Mouse (Mus musculus): ENCODE results near the gene Col25a1. TPM values are rescaled to one million over a fixed set of nuclear protein-coding genes. Genes with fewer than 3 reads are reported as not detected.
A peak's percentile ranks its signal among the peaks of the same experiment; 100 is the strongest.

Gene Col25a1
- polyA plus RNA-seq, 1 experiment = 2.8 TPM

GRCm38 (mm10) chr3:130256059-130256458 lies 124.8 kb downstream of the Col25a1 start:
- Histone ChIP-seq H3K36me3 (ENCODE audit: control insufficient read depth, insufficient read depth) (no peaks in the 10 kb centered on the region), H3ac (ENCODE audit: control insufficient read depth, insufficient read length) (no peak overlapping the region), H3K79me2 (ENCODE audit: control insufficient read depth, insufficient read depth) (no peaks in the 10 kb centered on the region), H3K4me2 (ENCODE audit: low read depth) (no peak overlapping the region), H3K27me3 (ENCODE audit: control insufficient read depth, insufficient read depth, insufficient read length) (no peaks in the 10 kb centered on the region), H3K4me3 (no peak overlapping the region)
- TF ChIP-seq TCF3 (IDR thresholded peaks at IDR 0.05; ENCODE audit: insufficient read length, low read depth) = no peak

- Histone ChIP-seq H3K27me3 (ENCODE audit: control insufficient read depth, insufficient read depth, insufficient read length) (no peaks in the 10 kb centered on the region), H3K4me2 (ENCODE audit: low read depth) (no peak overlapping the region), H3K79me2 (ENCODE audit: control insufficient read depth, insufficient read depth) (no peaks in the 10 kb centered on the region), H3ac (ENCODE audit: control insufficient read depth, insufficient read length) (no peak overlapping the region), H3K4me3 (no peak overlapping the region), H3K36me3 (ENCODE audit: control insufficient read depth, insufficient read depth) (no peaks in the 10 kb centered on the region)
- TF ChIP-seq MYOG (IDR thresholded peaks at IDR 0.05; ENCODE audit: control insufficient read depth in 1 of 3, insufficient read depth in 1 of 3, insufficient read length in 2 of 3, low read depth in 2 of 3) = no peak
- no peak for TF ChIP-seq SRF (IDR thresholded peaks at IDR 0.05; ENCODE audit: control insufficient read depth, insufficient read length, low read depth)
- TF ChIP-seq TCF3 (IDR thresholded peaks at IDR 0.05; ENCODE audit: insufficient read length, low read depth) = no peak
- TF ChIP-seq MAX (IDR thresholded peaks at IDR 0.05; ENCODE audit: low read depth) = no peak
- no peak for TF ChIP-seq MYOD1 (IDR thresholded peaks at IDR 0.05; ENCODE audit: control insufficient read depth in 1 of 3, insufficient read length in 2 of 3, low read depth in 2 of 3)
- TF ChIP-seq CEBPB (IDR thresholded peaks at IDR 0.05; ENCODE audit: insufficient read depth, poor library complexity, severe bottlenecking) = no peak
- TF ChIP-seq USF1 (IDR thresholded peaks at IDR 0.05; ENCODE audit: low read depth) = no peak
- no peak for TF ChIP-seq E2F4 (IDR thresholded peaks at IDR 0.05; ENCODE audit: insufficient read depth)
Measured at GRCm38 (mm10) chr3:130256610-130257009, 125.3 kb downstream of the Col25a1 start.

- H3ac ChIP-seq (ENCODE audit: control insufficient read depth, insufficient read length) = no peak overlapping the region
- TF ChIP-seq MAX (IDR thresholded peaks at IDR 0.05; ENCODE audit: low read depth) = no peak
- TF ChIP-seq CEBPB (IDR thresholded peaks at IDR 0.05; ENCODE audit: insufficient read depth, poor library complexity, severe bottlenecking) = no peak
- no peak for TF ChIP-seq TCF3 (IDR thresholded peaks at IDR 0.05; ENCODE audit: insufficient read length, low read depth)
- no peak for TF ChIP-seq TCF12 (IDR thresholded peaks at IDR 0.05; ENCODE audit: insufficient read depth, poor library complexity, severe bottlenecking)
- no peak for TF ChIP-seq SRF (IDR thresholded peaks at IDR 0.05; ENCODE audit: control insufficient read depth, insufficient read length, low read depth)
- no peak for TF ChIP-seq POLR2A (IDR thresholded peaks at IDR 0.05; ENCODE audit: insufficient read length, low read depth)
- TF ChIP-seq MYOD1 (IDR thresholded peaks at IDR 0.05; ENCODE audit: control insufficient read depth in 1 of 3, insufficient read length in 2 of 3, low read depth in 2 of 3) = no peak
- no peak for TF ChIP-seq POLR2AphosphoS2 (IDR thresholded peaks at IDR 0.05; ENCODE audit: insufficient read length, low read depth)
- no peak for TF ChIP-seq REST (IDR thresholded peaks at IDR 0.05; ENCODE audit: insufficient read depth, insufficient read length)
- no peak for TF ChIP-seq MYOG (IDR thresholded peaks at IDR 0.05; ENCODE audit: control insufficient read depth in 1 of 3, insufficient read depth in 1 of 3, insufficient read length in 2 of 3, low read depth in 2 of 3)
- no peak for TF ChIP-seq USF1 (IDR thresholded peaks at IDR 0.05; ENCODE audit: low read depth)
- TF ChIP-seq E2F4 (IDR thresholded peaks at IDR 0.05; ENCODE audit: insufficient read depth) = no peak
- no peaks in the 10 kb centered on the region for H3K36me3 ChIP-seq (ENCODE audit: control insufficient read depth, insufficient read depth)
- H3K79me2 ChIP-seq (ENCODE audit: control insufficient read depth, insufficient read depth) = no peaks in the 10 kb centered on the region
- no peak overlapping the region for H3K4me3 ChIP-seq
- no peak overlapping the region for H3K4me2 ChIP-seq (ENCODE audit: low read depth)
- no peaks in the 10 kb centered on the region for H3K27me3 ChIP-seq (ENCODE audit: control insufficient read depth, insufficient read depth, insufficient read length)
Measured at GRCm38 (mm10) chr3:130259670-130260069, 128.4 kb downstream of the Col25a1 start.

- Histone ChIP-seq H3K4me3 (no peak overlapping the region), H3K27me3 (ENCODE audit: control insufficient read depth, insufficient read depth, insufficient read length) (no peaks in the 10 kb centered on the region), H3K4me2 (ENCODE audit: low read depth) (no peak overlapping the region), H3K36me3 (ENCODE audit: control insufficient read depth, insufficient read depth) (no peaks in the 10 kb centered on the region), H3K79me2 (ENCODE audit: control insufficient read depth, insufficient read depth) (no peaks in the 10 kb centered on the region), H3ac (ENCODE audit: control insufficient read depth, insufficient read length) (no peak overlapping the region)
- no peak for TF ChIP-seq POLR2A (IDR thresholded peaks at IDR 0.05; ENCODE audit: insufficient read length, low read depth)
- no peak for TF ChIP-seq MAX (IDR thresholded peaks at IDR 0.05; ENCODE audit: low read depth)
- no peak for TF ChIP-seq TCF3 (IDR thresholded peaks at IDR 0.05; ENCODE audit: insufficient read length, low read depth)
- TF ChIP-seq USF1 (IDR thresholded peaks at IDR 0.05; ENCODE audit: low read depth) = no peak
- no peak for TF ChIP-seq POLR2AphosphoS2 (IDR thresholded peaks at IDR 0.05; ENCODE audit: insufficient read length, low read depth)
- no peak for TF ChIP-seq TCF12 (IDR thresholded peaks at IDR 0.05; ENCODE audit: insufficient read depth, poor library complexity, severe bottlenecking)
- TF ChIP-seq REST (IDR thresholded peaks at IDR 0.05; ENCODE audit: insufficient read depth, insufficient read length) = no peak
Measured at GRCm38 (mm10) chr3:130260316-130260715, 129.0 kb downstream of the Col25a1 start.

- Histone ChIP-seq H3K79me2 (ENCODE audit: control insufficient read depth, insufficient read depth) (no peaks in the 10 kb centered on the region), H3ac (ENCODE audit: control insufficient read depth, insufficient read length) (no peak overlapping the region), H3K4me2 (ENCODE audit: low read depth) (peak overlapping the region; percentile 7), H3K27me3 (ENCODE audit: control insufficient read depth, insufficient read depth, insufficient read length) (no peaks in the 10 kb centered on the region), H3K4me3 (no peak overlapping the region), H3K36me3 (ENCODE audit: control insufficient read depth, insufficient read depth) (no peaks in the 10 kb centered on the region)
- TF ChIP-seq TCF12 (IDR thresholded peaks at IDR 0.05; ENCODE audit: insufficient read depth, poor library complexity, severe bottlenecking) = no peak
- TF ChIP-seq POLR2AphosphoS2 (IDR thresholded peaks at IDR 0.05; ENCODE audit: insufficient read length, low read depth) = no peak
- no peak for TF ChIP-seq SRF (IDR thresholded peaks at IDR 0.05; ENCODE audit: control insufficient read depth, insufficient read length, low read depth)
- TF ChIP-seq REST (IDR thresholded peaks at IDR 0.05; ENCODE audit: insufficient read depth, insufficient read length) = no peak
- TF ChIP-seq USF1 (IDR thresholded peaks at IDR 0.05; ENCODE audit: low read depth) = no peak
- no peak for TF ChIP-seq E2F4 (IDR thresholded peaks at IDR 0.05; ENCODE audit: insufficient read depth)
- TF ChIP-seq POLR2A (IDR thresholded peaks at IDR 0.05; ENCODE audit: insufficient read length, low read depth) = no peak
- TF ChIP-seq MYOG (IDR thresholded peaks at IDR 0.05; ENCODE audit: control insufficient read depth in 1 of 3, insufficient read depth in 1 of 3, insufficient read length in 2 of 3, low read depth in 2 of 3) = no peak
- no peak for TF ChIP-seq CEBPB (IDR thresholded peaks at IDR 0.05; ENCODE audit: insufficient read depth, poor library complexity, severe bottlenecking)
- TF ChIP-seq MYOD1 (IDR thresholded peaks at IDR 0.05; ENCODE audit: control insufficient read depth in 1 of 3, insufficient read length in 2 of 3, low read depth in 2 of 3) = no peak
- no peak for TF ChIP-seq MAX (IDR thresholded peaks at IDR 0.05; ENCODE audit: low read depth)
- no peak for TF ChIP-seq TCF3 (IDR thresholded peaks at IDR 0.05; ENCODE audit: insufficient read length, low read depth)
Measured at GRCm38 (mm10) chr3:130265104-130265503, 133.8 kb downstream of the Col25a1 start.
